Mouse (Mus musculus) testis, adult 2 months (tissue): ENCODE results near the gene Npas3.

Experiments
- CTCF ChIP-seq: fragments of 200-500 bp; IDR thresholded peaks from 2 replicates; pipeline ENCODE4 v1.5.1; 2012; ENCODE audit warnings: low read depth, mild to moderate bottlenecking, inconsistent platforms, low read length, moderate library complexity; ENCODE audit not compliant: control insufficient read depth, insufficient read depth, insufficient replicate concordance
- POLR2A ChIP-seq: fragments of 200-500 bp; IDR thresholded peaks from 2 replicates; pipeline ENCODE4 v1.6.1; 2012; ENCODE audit warnings: low read depth, mild to moderate bottlenecking, inconsistent platforms, low read length, moderate library complexity; ENCODE audit not compliant: control insufficient read depth

DNA sequence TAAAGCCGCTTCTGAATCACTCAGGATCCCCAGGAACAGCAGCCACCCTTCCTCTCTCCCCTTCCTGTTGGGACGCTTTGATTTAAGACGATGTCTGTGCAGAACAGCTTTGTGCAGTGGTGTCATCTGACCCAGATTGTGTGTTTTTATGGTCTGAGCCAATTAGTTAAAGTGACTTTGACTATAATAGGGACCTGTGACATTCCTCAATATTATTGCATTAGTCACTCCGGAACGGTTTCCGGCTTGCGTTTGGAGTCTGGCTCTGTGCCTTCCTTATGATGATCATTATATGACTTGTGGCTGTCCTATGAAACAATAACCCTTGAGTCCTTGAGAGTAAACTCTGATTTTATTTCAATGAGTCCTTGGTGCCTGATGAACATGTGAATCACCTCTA, 735.5 kb downstream of the Npas3 start:
- no peak for TF ChIP-seq CTCF
- TF ChIP-seq POLR2A, result no peak
